Mouse (Mus musculus) heart, postnatal 0 days (tissue): Measurements from ENCODE around the gene Kbtbd6.

Experiments used
- CTCF ChIP-seq: IDR thresholded peaks from 2 replicates; pipeline ENCODE4 v1.5.1; 2016; ENCODE audit warnings: antibody characterized with exemption, control low read depth, low read depth
- EP300 ChIP-seq: IDR thresholded peaks from 2 replicates; pipeline ENCODE4 v1.6.1; 2016; ENCODE audit warnings: antibody characterized with exemption, low read depth

GRCm38 (mm10) chr14:79465623-79466022 is 14.0 kb downstream of the Kbtbd6 start:
- TF ChIP-seq CTCF (no peak), EP300 (no peak)
